Mouse (Mus musculus): Measurements from ENCODE around the gene Gm21083. TPM values are rescaled to one million over a fixed set of nuclear protein-coding genes. Genes with fewer than 3 reads are reported as not detected.
"Not testable (repeated sequence)": the region's sequence is repeated elsewhere in the genome, so short reads cannot be mapped to it uniquely, and the experiment has no call there.

The Gm21083 gene
- polyA plus RNA-seq, 1 experiment from 2014 or later, result not detected

DNA sequence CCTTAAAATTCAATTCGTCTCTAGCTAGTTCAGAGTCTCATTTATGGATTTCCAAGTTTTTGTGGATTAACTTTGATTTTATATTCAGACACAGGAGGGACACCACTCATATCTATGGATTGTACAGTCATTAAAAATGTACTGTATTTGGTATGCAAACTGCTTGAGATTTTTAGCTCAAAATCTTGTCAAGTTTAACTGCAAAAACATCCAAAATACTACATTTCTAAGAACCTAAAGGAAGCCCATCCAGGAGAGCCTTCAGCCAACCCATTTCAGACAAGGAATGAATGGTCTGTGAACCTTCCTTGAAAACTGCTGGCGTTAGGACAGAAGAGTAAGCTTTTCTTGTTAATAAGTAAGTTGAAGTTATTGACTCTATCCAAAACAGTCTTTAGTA is 25.9 kb downstream of the Gm21083 start:
- not testable (repeated sequence) for H3K27me3 ChIP-seq (ENCODE audit: control insufficient read depth, insufficient read depth, low read length); ATAC-seq (ENCODE audit: insufficient number of reproducible peaks, low FRiP score, low TSS enrichment, low read depth); H3K4me2 ChIP-seq (ENCODE audit: low read depth, severe bottlenecking); H3K9ac ChIP-seq (ENCODE audit: low read length); H3K36me3 ChIP-seq (ENCODE audit: control insufficient read depth, insufficient read depth, low read length); H3K27ac ChIP-seq (replicated peaks; ENCODE audit: low read depth, low read length); H3K9me3 ChIP-seq (ENCODE audit: control insufficient read depth, low read length); H3K4me3 ChIP-seq (ENCODE audit: low read depth, low read length); H3K4me1 ChIP-seq (ENCODE audit: control insufficient read depth, insufficient read depth, low read length); DNase-seq (ENCODE audit: low spot score)
- WGBS, result 60% methylated on average over 2 of the region's 2 CpGs

DNA sequence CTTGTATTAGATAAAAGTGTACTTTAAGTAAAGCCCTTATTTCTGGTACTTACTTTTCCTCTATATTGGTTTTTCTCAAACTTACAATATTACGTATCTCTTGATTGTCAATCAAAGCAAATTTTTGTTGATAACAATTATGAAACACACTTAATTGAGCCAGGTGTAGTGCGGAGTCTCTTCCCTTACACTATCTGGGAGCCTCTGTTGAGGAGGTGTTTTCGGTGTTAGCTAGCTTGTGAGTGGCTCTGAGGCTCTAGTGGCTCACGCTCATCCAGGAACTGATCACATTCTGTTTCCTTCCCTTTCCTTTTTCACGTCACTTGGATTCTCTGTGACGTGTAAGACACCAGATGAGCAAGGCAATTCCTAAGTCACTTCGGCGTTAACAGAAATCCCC is 26.5 kb downstream of the Gm21083 start:
- H3K4me2 ChIP-seq (ENCODE audit: low read depth, severe bottlenecking); H3K36me3 ChIP-seq (ENCODE audit: control insufficient read depth, insufficient read depth, low read length); H3K9ac ChIP-seq (ENCODE audit: low read length); H3K27me3 ChIP-seq (ENCODE audit: control insufficient read depth, insufficient read depth, low read length); H3K4me3 ChIP-seq (ENCODE audit: low read depth, low read length); DNase-seq (ENCODE audit: low spot score); H3K4me1 ChIP-seq (ENCODE audit: control insufficient read depth, insufficient read depth, low read length); ATAC-seq (ENCODE audit: insufficient number of reproducible peaks, low FRiP score, low TSS enrichment, low read depth); H3K9me3 ChIP-seq (ENCODE audit: control insufficient read depth, low read length); H3K27ac ChIP-seq (replicated peaks; ENCODE audit: low read depth, low read length): not testable (repeated sequence)
- WGBS, result 79% methylated on average over 8 of the region's 8 CpGs

DNA sequence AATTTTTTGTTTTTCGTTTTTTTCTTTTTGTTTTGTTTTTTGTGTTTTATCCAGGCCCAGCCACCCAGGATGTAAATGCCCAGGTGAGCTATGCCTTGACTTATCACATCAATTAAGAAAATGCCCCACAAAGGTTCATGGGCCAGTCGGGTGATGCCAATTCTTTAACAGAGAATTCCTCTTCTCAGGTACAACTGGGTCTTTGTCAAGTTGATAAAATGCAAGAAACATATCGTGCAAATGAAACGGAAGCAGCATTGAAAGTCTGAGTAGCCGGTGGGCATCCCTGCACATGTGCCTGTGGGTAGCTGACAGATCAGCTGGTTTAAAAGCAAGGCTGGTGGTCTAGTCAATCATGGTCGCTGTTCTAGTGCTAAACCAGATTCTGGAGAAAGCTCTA is 29.5 kb downstream of the Gm21083 start:
- not testable (repeated sequence) for H3K4me3 ChIP-seq (ENCODE audit: low read depth, low read length); H3K27ac ChIP-seq (replicated peaks; ENCODE audit: low read depth, low read length); H3K9ac ChIP-seq (ENCODE audit: low read length); H3K36me3 ChIP-seq (ENCODE audit: control insufficient read depth, insufficient read depth, low read length); H3K4me1 ChIP-seq (ENCODE audit: control insufficient read depth, insufficient read depth, low read length); DNase-seq (ENCODE audit: low spot score); H3K9me3 ChIP-seq (ENCODE audit: control insufficient read depth, low read length); H3K27me3 ChIP-seq (ENCODE audit: control insufficient read depth, insufficient read depth, low read length); H3K4me2 ChIP-seq (ENCODE audit: low read depth, severe bottlenecking)
- ATAC-seq (ENCODE audit: insufficient number of reproducible peaks, low FRiP score, low TSS enrichment, low read depth), result peak; percentile 87
- 72% methylated on average over 5 of the region's 6 CpGs for WGBS

DNA sequence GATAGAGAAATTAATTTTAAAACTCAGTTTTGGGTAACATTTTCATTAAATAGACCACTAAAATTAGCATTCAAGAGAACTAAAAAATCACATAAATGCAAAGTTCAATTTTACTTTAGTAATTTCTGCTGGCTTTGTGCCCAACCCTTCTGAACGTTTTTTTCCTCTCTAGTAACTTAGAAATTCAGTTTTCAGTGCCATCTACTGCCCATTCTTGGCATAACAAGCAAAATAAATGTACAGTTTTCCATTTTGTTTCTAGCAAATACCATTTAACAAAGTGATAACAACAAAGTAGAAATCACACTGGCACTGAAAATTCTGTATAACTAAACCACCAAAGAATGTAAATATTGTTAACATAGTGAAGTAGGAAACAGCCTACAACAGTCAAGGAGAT is 33.6 kb downstream of the Gm21083 start:
- not testable (repeated sequence) for H3K27ac ChIP-seq (replicated peaks; ENCODE audit: low read depth, low read length); H3K4me2 ChIP-seq (ENCODE audit: low read depth, severe bottlenecking); H3K4me3 ChIP-seq (ENCODE audit: low read depth, low read length); H3K9ac ChIP-seq (ENCODE audit: low read length); ATAC-seq (ENCODE audit: insufficient number of reproducible peaks, low FRiP score, low TSS enrichment, low read depth); H3K9me3 ChIP-seq (ENCODE audit: control insufficient read depth, low read length); H3K4me1 ChIP-seq (ENCODE audit: control insufficient read depth, insufficient read depth, low read length); DNase-seq (ENCODE audit: low spot score); H3K36me3 ChIP-seq (ENCODE audit: control insufficient read depth, insufficient read depth, low read length); H3K27me3 ChIP-seq (ENCODE audit: control insufficient read depth, insufficient read depth, low read length)
- 8% methylated on average over 1 of the region's 1 CpGs for WGBS

DNA sequence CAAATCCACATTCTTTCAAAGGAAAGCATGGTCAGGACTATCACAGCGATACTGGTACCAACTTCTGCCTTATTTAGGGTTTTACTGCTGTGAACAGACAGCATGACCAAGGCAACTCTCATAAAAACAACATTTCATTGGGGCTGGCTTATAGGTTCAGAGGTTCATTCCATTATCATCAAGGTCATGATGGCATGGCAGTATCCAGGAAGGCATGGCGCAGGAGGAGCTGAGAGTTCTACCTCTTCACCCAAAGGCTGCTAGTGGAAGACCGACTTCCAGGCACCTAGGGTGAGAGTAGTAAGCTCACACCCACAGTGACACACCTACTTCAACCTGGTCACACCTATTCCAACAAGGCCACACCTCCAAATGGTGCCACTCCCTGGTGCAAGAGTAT is 39.1 kb downstream of the Gm21083 start:
- not testable (repeated sequence) for H3K36me3 ChIP-seq (ENCODE audit: control insufficient read depth, insufficient read depth, low read length); H3K27ac ChIP-seq (replicated peaks; ENCODE audit: low read depth, low read length); H3K27me3 ChIP-seq (ENCODE audit: control insufficient read depth, insufficient read depth, low read length); H3K4me2 ChIP-seq (ENCODE audit: low read depth, severe bottlenecking); H3K9ac ChIP-seq (ENCODE audit: low read length); DNase-seq (ENCODE audit: low spot score); ATAC-seq (ENCODE audit: insufficient number of reproducible peaks, low FRiP score, low TSS enrichment, low read depth); H3K4me1 ChIP-seq (ENCODE audit: control insufficient read depth, insufficient read depth, low read length); H3K4me3 ChIP-seq (ENCODE audit: low read depth, low read length); H3K9me3 ChIP-seq (ENCODE audit: control insufficient read depth, low read length)
- WGBS, result 80% methylated on average over 3 of the region's 3 CpGs

DNA sequence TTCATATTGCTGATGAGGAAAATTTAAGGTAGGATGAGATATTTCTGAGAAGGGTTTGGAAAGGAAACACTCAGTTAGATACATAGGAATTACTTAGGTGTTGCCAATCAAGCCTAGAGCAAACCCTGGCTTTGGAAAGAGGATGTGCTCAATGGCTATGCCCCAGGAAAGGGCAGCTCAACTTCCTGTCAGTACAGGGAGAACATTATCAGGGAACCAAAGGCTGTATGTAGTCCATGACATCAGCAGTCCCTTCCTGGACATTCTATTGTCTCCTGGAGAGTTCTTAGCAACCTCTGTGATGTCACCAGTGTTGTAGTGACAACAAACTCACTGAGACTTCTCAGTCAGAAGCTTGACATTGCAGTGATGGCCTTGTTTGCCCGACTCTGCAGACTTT is 41.6 kb downstream of the Gm21083 start, which contains the start of gene Speer4d:
Speer4d (plus strand) TSS at position 301 of the 400 bp plus-strand sequence.
- not testable (repeated sequence) for H3K9me3 ChIP-seq (ENCODE audit: control insufficient read depth, low read length); H3K9ac ChIP-seq (ENCODE audit: low read length); DNase-seq (ENCODE audit: low spot score); H3K27me3 ChIP-seq (ENCODE audit: control insufficient read depth, insufficient read depth, low read length); H3K4me3 ChIP-seq (ENCODE audit: low read depth, low read length); H3K27ac ChIP-seq (replicated peaks; ENCODE audit: low read depth, low read length); H3K36me3 ChIP-seq (ENCODE audit: control insufficient read depth, insufficient read depth, low read length); ATAC-seq (ENCODE audit: insufficient number of reproducible peaks, low FRiP score, low TSS enrichment, low read depth); H3K4me1 ChIP-seq (ENCODE audit: control insufficient read depth, insufficient read depth, low read length); H3K4me2 ChIP-seq (ENCODE audit: low read depth, severe bottlenecking)
- 49% methylated on average over 1 of the region's 1 CpGs for WGBS

DNA sequence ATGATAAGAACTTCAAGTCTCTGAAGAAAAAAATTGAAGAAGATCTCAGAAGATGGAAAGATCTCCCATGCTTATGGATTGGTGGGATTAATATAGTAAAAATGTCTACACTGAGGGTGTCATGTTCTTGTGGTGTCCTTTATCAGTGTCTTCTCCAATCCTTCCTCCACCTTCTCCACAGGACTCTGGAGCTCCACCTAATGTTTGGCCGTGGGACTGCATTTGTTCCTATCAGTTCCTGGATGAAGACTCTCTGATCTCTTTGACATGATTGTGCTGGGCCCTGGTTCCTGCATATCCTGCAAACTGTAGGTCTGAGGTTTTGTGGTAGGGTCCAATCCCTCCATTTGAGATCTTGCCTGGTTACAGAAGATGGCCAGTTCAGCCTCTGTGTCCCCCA is 51.0 kb downstream of the Gm21083 start:
- H3K4me2 ChIP-seq (ENCODE audit: low read depth, severe bottlenecking); H3K4me1 ChIP-seq (ENCODE audit: control insufficient read depth, insufficient read depth, low read length); H3K36me3 ChIP-seq (ENCODE audit: control insufficient read depth, insufficient read depth, low read length); H3K27ac ChIP-seq (replicated peaks; ENCODE audit: low read depth, low read length); H3K9ac ChIP-seq (ENCODE audit: low read length); DNase-seq (ENCODE audit: low spot score); H3K9me3 ChIP-seq (ENCODE audit: control insufficient read depth, low read length); ATAC-seq (ENCODE audit: insufficient number of reproducible peaks, low FRiP score, low TSS enrichment, low read depth); H3K27me3 ChIP-seq (ENCODE audit: control insufficient read depth, insufficient read depth, low read length); H3K4me3 ChIP-seq (ENCODE audit: low read depth, low read length): not testable (repeated sequence)
- 28% methylated on average over 1 of the region's 1 CpGs for WGBS

DNA sequence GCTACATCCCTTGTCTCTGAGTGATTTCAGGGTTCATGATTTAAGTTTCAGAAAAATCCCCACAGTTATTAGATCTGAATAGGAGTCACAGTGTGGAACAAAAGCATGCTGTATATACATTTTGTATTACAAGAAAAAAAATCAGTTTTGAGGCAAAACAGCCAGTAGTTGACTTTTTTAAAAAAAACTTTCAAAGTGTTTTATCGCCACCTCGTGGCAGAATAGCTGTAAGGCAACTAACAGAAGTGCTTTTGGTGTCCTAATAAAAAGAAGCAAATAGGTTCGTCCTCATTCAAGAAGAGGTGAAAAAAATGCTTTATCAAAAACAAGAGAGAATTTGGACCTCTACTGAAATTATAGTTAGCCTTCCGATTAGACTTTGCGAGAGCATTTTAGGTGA is 52.9 kb downstream of the Gm21083 start:
- not testable (repeated sequence) for H3K9me3 ChIP-seq (ENCODE audit: control insufficient read depth, low read length); H3K4me2 ChIP-seq (ENCODE audit: low read depth, severe bottlenecking); H3K27ac ChIP-seq (replicated peaks; ENCODE audit: low read depth, low read length); DNase-seq (ENCODE audit: low spot score); H3K36me3 ChIP-seq (ENCODE audit: control insufficient read depth, insufficient read depth, low read length); H3K9ac ChIP-seq (ENCODE audit: low read length); H3K27me3 ChIP-seq (ENCODE audit: control insufficient read depth, insufficient read depth, low read length); ATAC-seq (ENCODE audit: insufficient number of reproducible peaks, low FRiP score, low TSS enrichment, low read depth); H3K4me3 ChIP-seq (ENCODE audit: low read depth, low read length); H3K4me1 ChIP-seq (ENCODE audit: control insufficient read depth, insufficient read depth, low read length)
- WGBS, result 29% methylated on average over 5 of the region's 5 CpGs

All from limb, embryonic 11.5 days (tissue).